In the genomic region with DNA sequence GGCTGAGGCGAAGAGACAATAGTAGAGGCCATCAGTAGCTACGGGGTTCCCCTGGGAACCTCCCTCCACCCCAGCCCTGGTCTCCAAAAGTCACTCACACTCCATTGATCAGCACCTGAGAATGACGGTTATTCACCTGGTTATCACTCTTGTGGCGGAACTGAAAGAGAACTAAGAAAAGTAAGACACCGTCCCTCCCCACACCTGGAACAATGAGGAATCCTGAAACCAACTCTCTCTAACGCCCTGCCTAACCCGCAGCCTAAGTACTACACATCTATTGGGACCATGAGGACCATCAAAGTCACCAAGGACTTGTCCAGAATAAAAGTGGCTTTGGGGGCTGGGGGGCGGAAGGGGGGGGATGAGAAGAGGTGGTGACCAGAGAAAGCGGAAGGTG, we compare ENCODE assay signal across 22 mouse cellular contexts. TPM values are rescaled to one million over a fixed set of nuclear protein-coding genes. Genes with fewer than 3 reads are reported as not detected.
DNase-seq lines count a peak whose midpoint lies in the region; ATAC-seq and TF ChIP-seq lines count a peak whose summit lies in the region.
"Had no signal": no experiment of that assay in that cellular context is flagged by ENCODE, and none has a peak within 500 bp of the region (broad histone marks: within the 10 kb centered on the region; RNA-seq: fewer than 3 reads in every experiment).

No protein-coding gene starts in this region.

- no peak overlapping the region for H3K4me3 ChIP-seq in hindbrain, postnatal 0 days (ENCODE audit: low read length)
- no peak overlapping the region for H3K4me3 ChIP-seq in hindbrain, embryonic 14.5 days (replicated peaks; ENCODE audit: low read length)
- no peak overlapping the region for H3K4me3 ChIP-seq in CH12.LX (replicated peaks in 1 of 3; ENCODE audit: low read depth in 2 of 3, low read length in 2 of 3, poor library complexity in 1 of 3)
- H3K4me3 ChIP-seq in heart, embryonic 10.5 days, result no peak overlapping the region
- no peak overlapping the region for H3K4me3 ChIP-seq in embryonic facial prominence, embryonic 10.5 days

- TF ChIP-seq RAD21 in CH12.LX (IDR thresholded peaks at IDR 0.05; ENCODE audit: low read depth, low read length), result no peak

- no peak overlapping the region for H3K9ac ChIP-seq in hindbrain, postnatal 0 days (replicated peaks; ENCODE audit: low read length)
- H3K9ac ChIP-seq in hindbrain, embryonic 14.5 days, result no peak overlapping the region
- no peak overlapping the region for H3K9ac ChIP-seq in CH12.LX (ENCODE audit: insufficient read depth, low read depth)

- 0 out of 2 replicates have a peak overlapping the region, but pooled peaks have one; percentile 2 for H3K27ac ChIP-seq in hindbrain, postnatal 0 days
- H3K27ac ChIP-seq in hindbrain, embryonic 14.5 days, result no peak overlapping the region
- 0 out of 2 replicates have a peak overlapping the region, but pooled peaks have one; percentile 9 for H3K27ac ChIP-seq in CH12.LX (ENCODE audit: insufficient read depth, low read depth)
- H3K27ac ChIP-seq in heart, embryonic 10.5 days, result no peak overlapping the region
- no peak overlapping the region for H3K27ac ChIP-seq in embryonic facial prominence, embryonic 10.5 days (replicated peaks)

- in situ Hi-C loops in CH12.LX (cut with MboI; ENCODE audit: low pct_ligation_motif_present, low pct_unique_long_range_greater_than_20kb, low sequenced_read_pairs), result loop anchor here (25.0 kb wide), 1 partner anchor 171 kb away; no protein-coding TSS in a partner anchor

- TF ChIP-seq EP300 in CH12.LX (IDR thresholded peaks at IDR 0.05; ENCODE audit: low read length), result peak; percentile 62

- 95% methylated on average over 9 of the region's 9 CpGs for WGBS in hindbrain, postnatal 0 days
- WGBS in hindbrain, embryonic 14.5 days, result 98% methylated on average over 9 of the region's 9 CpGs
- 93% methylated on average over 9 of the region's 9 CpGs for WGBS in heart, embryonic 10.5 days
- 94% methylated on average over 9 of the region's 9 CpGs for WGBS in embryonic facial prominence, embryonic 10.5 days

- no peak for DNase-seq in hindbrain, postnatal 0 days (ENCODE audit: low spot score)
- DNase-seq in hindbrain, embryonic 14.5 days (ENCODE audit: low spot score), result no peak
- DNase-seq in A20 (ENCODE audit: low read depth, low spot score) (peak; percentile 87), CH12.LX (ENCODE audit: extremely low read depth) (no peak)
- no peak for DNase-seq in heart, embryonic 10.5 days (ENCODE audit: low spot score)
- no peak for DNase-seq in embryonic facial prominence, embryonic 10.5 days (ENCODE audit: low spot score)
- DNase-seq: adrenal gland, adult 2 months; adrenal gland, adult 8-10 months; adrenal gland, postnatal 10 days; adrenal gland, postnatal 14 days; adrenal gland, postnatal 25 days; adrenal gland, postnatal 36 days; B cell, adult 2 months; cerebellum, adult 11 months; cerebellum, adult 11-12 months; cerebellum, adult 18-20 months; cerebellum, adult 2 months; cerebellum, adult 8-10 months had no signal

- TF ChIP-seq CTCF in hindbrain, postnatal 0 days (IDR thresholded peaks at IDR 0.05; ENCODE audit: low read depth), result no peak
- no peak for TF ChIP-seq CTCF in CH12.LX (conservative IDR thresholded peaks at IDR 0.05 in 1 of 2, IDR thresholded peaks at IDR 0.05 in 1 of 2; ENCODE audit: low read depth in 2 of 2, low read length in 2 of 2)

- no peak for TF ChIP-seq POLR2A in CH12.LX (IDR thresholded peaks at IDR 0.05; ENCODE audit: low read depth, low read length)

- H3K4me1 ChIP-seq in hindbrain, postnatal 0 days (ENCODE audit: insufficient read depth, low read length), result peaks cover 15% of the 10 kb centered on the region
- H3K4me1 ChIP-seq in hindbrain, embryonic 14.5 days (replicated peaks; ENCODE audit: control insufficient read depth, insufficient read depth, low read length), result peaks cover 31% of the 10 kb centered on the region
- H3K4me1 ChIP-seq in CH12.LX (ENCODE audit: control insufficient read depth in 1 of 2, insufficient read depth in 2 of 2), result peaks cover 14 to 61% of the 10 kb centered on the region in 2 experiments
- H3K4me1 ChIP-seq in heart, embryonic 10.5 days, result peaks cover 39% of the 10 kb centered on the region
- peaks cover 38% of the 10 kb centered on the region for H3K4me1 ChIP-seq in embryonic facial prominence, embryonic 10.5 days

- no peak for ATAC-seq in hindbrain, postnatal 0 days
- ATAC-seq in hindbrain, embryonic 14.5 days (ENCODE audit: low FRiP score), result no peak
- ATAC-seq: activated CD4-positive, CD25-positive, alpha-beta regulatory T cell, adult 4 months; CD4-positive, CD25-positive, alpha-beta regulatory T cell, adult 4 months; Patski had no signal

- no peak overlapping the region for H3K4me2 ChIP-seq in hindbrain, postnatal 0 days (ENCODE audit: low read depth, low read length)
- H3K4me2 ChIP-seq in hindbrain, embryonic 14.5 days (replicated peaks), result no peak overlapping the region
- H3K4me2 ChIP-seq in CH12.LX (ENCODE audit: insufficient read depth, low read depth, poor library complexity, severe bottlenecking), result peak overlapping the region; percentile 10; the same call in 1 of the 2 replicates

- peaks cover 25% of the 10 kb centered on the region for H3K79me2 ChIP-seq in CH12.LX (replicated peaks; ENCODE audit: control insufficient read depth, extremely low read depth, insufficient read depth, poor library complexity, severe bottlenecking)

- dilution Hi-C loops in CH12.LX (cut with MboI; ENCODE audit: extremely low pct_ligation_motif_present, extremely low pct_unique_long_range_greater_than_20kb, low sequenced_read_pairs), result no loop called here

- peaks cover 49% of the 10 kb centered on the region for H3K36me3 ChIP-seq in hindbrain, postnatal 0 days (ENCODE audit: insufficient read depth, low read length)
- H3K36me3 ChIP-seq in hindbrain, embryonic 14.5 days (replicated peaks; ENCODE audit: control insufficient read depth, insufficient read depth), result peaks cover 58% of the 10 kb centered on the region
- H3K36me3 ChIP-seq in CH12.LX (replicated peaks in 1 of 2; ENCODE audit: control insufficient read depth in 1 of 2, insufficient read depth in 1 of 2, low read length in 1 of 2), result peaks cover 35 to 63% of the 10 kb centered on the region in 2 experiments
- H3K36me3 ChIP-seq in heart, embryonic 10.5 days, result peaks cover 70% of the 10 kb centered on the region
- H3K36me3 ChIP-seq in embryonic facial prominence, embryonic 10.5 days (replicated peaks), result peaks cover 69% of the 10 kb centered on the region
- H3K36me3 ChIP-seq: G1E had no signal

- H3K9me3 ChIP-seq in hindbrain, postnatal 0 days (ENCODE audit: low read length), result no peaks in the 10 kb centered on the region
- H3K9me3 ChIP-seq in hindbrain, embryonic 14.5 days (ENCODE audit: control insufficient read depth, low read length), result no peaks in the 10 kb centered on the region
- peaks cover 2% of the 10 kb centered on the region for H3K9me3 ChIP-seq in CH12.LX (replicated peaks; ENCODE audit: low read length)
- H3K9me3 ChIP-seq in heart, embryonic 10.5 days, result no peaks in the 10 kb centered on the region
- no peaks in the 10 kb centered on the region for H3K9me3 ChIP-seq in embryonic facial prominence, embryonic 10.5 days
- H3K9me3 ChIP-seq: G1E had no signal

- no peaks in the 10 kb centered on the region for H3K27me3 ChIP-seq in hindbrain, postnatal 0 days (ENCODE audit: insufficient read depth, low read length)
- no peaks in the 10 kb centered on the region for H3K27me3 ChIP-seq in hindbrain, embryonic 14.5 days (ENCODE audit: control insufficient read depth, insufficient read depth, low read length)
- H3K27me3 ChIP-seq in CH12.LX (replicated peaks), result no peaks in the 10 kb centered on the region
- H3K27me3 ChIP-seq in heart, embryonic 10.5 days (ENCODE audit: insufficient read depth, poor library complexity, severe bottlenecking), result no peaks in the 10 kb centered on the region
- H3K27me3 ChIP-seq in embryonic facial prominence, embryonic 10.5 days (replicated peaks; ENCODE audit: low read depth, poor library complexity, severe bottlenecking), result no peaks in the 10 kb centered on the region
- H3K27me3 ChIP-seq: Patski had no signal

TF ChIP-seq in CH12.LX, 34 proteins besides CTCF, POLR2A, EP300 and RAD21 (continues in another document):
- TF ChIP-seq USF1 (IDR thresholded peaks at IDR 0.05; ENCODE audit: low read depth, low read length) (no peak), MEF2A (IDR thresholded peaks at IDR 0.05; ENCODE audit: borderline replicate concordance, low read depth, low read length) (peak; percentile 32; the same call in 1 of the 2 replicates), ETS1 (conservative IDR thresholded peaks at IDR 0.05; ENCODE audit: low read depth, low read length) (peak; percentile 60)

RNA-seq across cellular contexts. Expression of gene Atp8b2, which starts 5.4 kb away (rescaled TPM):
- total RNA-seq in hindbrain, postnatal 0 days (2014; rRNA removed), result 63.0 and 83.5 TPM in 2 replicates
- 9.8 and 10.9 TPM in 2 replicates for polyA plus RNA-seq in hindbrain, postnatal 0 days (2015; fragmentation: Nextera tagmentation; extraction: Ambion mirVana)
- polyA plus RNA-seq in hindbrain, embryonic 14.5 days (2014; fragmentation: Nextera tagmentation; extraction: Ambion mirVana), result 12.9 and 15.1 TPM in 2 replicates
- total RNA-seq in CH12.LX (2012; rRNA removed) (35.8 and 51.8 TPM in 2 replicates), CH12.LX (2014; rRNA removed) (33.2 and 34.2 TPM in 2 replicates)
- polyA plus RNA-seq in CH12.LX (2012; ENCODE audit: insufficient read length, low read depth), result 31.3 and 44.4 TPM in 2 replicates
- polyA plus RNA-seq in heart, embryonic 10.5 days (2016; fragmentation: Nextera tagmentation; extraction: Ambion mirVana), result 15.3 and 17.7 TPM in 2 replicates
- 12.6 and 13.3 TPM in 2 replicates for polyA plus RNA-seq in embryonic facial prominence, embryonic 10.5 days (2016; fragmentation: Nextera tagmentation; extraction: Ambion mirVana)

RNA-seq across cellular contexts. Expression of gene Hax1, which starts 40.7 kb away (rescaled TPM):
- total RNA-seq in hindbrain, postnatal 0 days (2014; rRNA removed), result 41.6 and 43.7 TPM in 2 replicates
- polyA plus RNA-seq in hindbrain, postnatal 0 days (2015; fragmentation: Nextera tagmentation; extraction: Ambion mirVana), result 74.1 and 81.6 TPM in 2 replicates
- polyA plus RNA-seq in hindbrain, embryonic 14.5 days (2014; fragmentation: Nextera tagmentation; extraction: Ambion mirVana), result 105 and 108 TPM in 2 replicates
- total RNA-seq in CH12.LX (2012; rRNA removed), result 268 and 353 TPM in 2 replicates
- total RNA-seq in CH12.LX (2014; rRNA removed), result 294 and 302 TPM in 2 replicates
- 304 and 319 TPM in 2 replicates for polyA plus RNA-seq in CH12.LX (2012; ENCODE audit: insufficient read length, low read depth)
- 114 and 150 TPM in 2 replicates for polyA plus RNA-seq in heart, embryonic 10.5 days (2016; fragmentation: Nextera tagmentation; extraction: Ambion mirVana)
- 200 and 206 TPM in 2 replicates for polyA plus RNA-seq in embryonic facial prominence, embryonic 10.5 days (2016; fragmentation: Nextera tagmentation; extraction: Ambion mirVana)

RNA-seq across cellular contexts. Expression of gene Il6ra, which starts 44.9 kb away (rescaled TPM):
- 0.68 and 1.8 TPM in 2 replicates for total RNA-seq in hindbrain, postnatal 0 days (2014; rRNA removed)
- 2.1 and 2.4 TPM in 2 replicates for polyA plus RNA-seq in hindbrain, postnatal 0 days (2015; fragmentation: Nextera tagmentation; extraction: Ambion mirVana)
- polyA plus RNA-seq in hindbrain, embryonic 14.5 days (2014; fragmentation: Nextera tagmentation; extraction: Ambion mirVana), result 0.83 and 1.0 TPM in 2 replicates
- 1.4 and 2.2 TPM in 2 replicates for total RNA-seq in CH12.LX (2012; rRNA removed)
- total RNA-seq in CH12.LX (2014; rRNA removed), result 1.4 and 1.6 TPM in 2 replicates
- 4.4 and 4.8 TPM in 2 replicates for polyA plus RNA-seq in CH12.LX (2012; ENCODE audit: insufficient read length, low read depth)
- polyA plus RNA-seq in heart, embryonic 10.5 days (2016; fragmentation: Nextera tagmentation; extraction: Ambion mirVana), result 0.28 and 0.48 TPM in 2 replicates
- 0.41 and 0.61 TPM in 2 replicates for polyA plus RNA-seq in embryonic facial prominence, embryonic 10.5 days (2016; fragmentation: Nextera tagmentation; extraction: Ambion mirVana)
- polyA plus RNA-seq: G1E had no signal

Comparison
In these comparisons a context has a peak if more than half of its experiments do, and no peak if none do; other contexts are left out.
1. H3K27ac ChIP-seq: peak in hindbrain, postnatal 0 days (single experiment) and CH12.LX (single experiment); none in hindbrain, embryonic 14.5 days (single experiment), heart, embryonic 10.5 days (single experiment) and embryonic facial prominence, embryonic 10.5 days (single experiment).